Mouse (Mus musculus): Measurements from ENCODE around the gene Cpox.
A peak's percentile ranks its signal among the peaks of the same experiment; 100 is the strongest.
"Not testable (repeated sequence)": the region's sequence is repeated elsewhere in the genome, so short reads cannot be mapped to it uniquely, and the experiment has no call there.

Gene Cpox

DNA sequence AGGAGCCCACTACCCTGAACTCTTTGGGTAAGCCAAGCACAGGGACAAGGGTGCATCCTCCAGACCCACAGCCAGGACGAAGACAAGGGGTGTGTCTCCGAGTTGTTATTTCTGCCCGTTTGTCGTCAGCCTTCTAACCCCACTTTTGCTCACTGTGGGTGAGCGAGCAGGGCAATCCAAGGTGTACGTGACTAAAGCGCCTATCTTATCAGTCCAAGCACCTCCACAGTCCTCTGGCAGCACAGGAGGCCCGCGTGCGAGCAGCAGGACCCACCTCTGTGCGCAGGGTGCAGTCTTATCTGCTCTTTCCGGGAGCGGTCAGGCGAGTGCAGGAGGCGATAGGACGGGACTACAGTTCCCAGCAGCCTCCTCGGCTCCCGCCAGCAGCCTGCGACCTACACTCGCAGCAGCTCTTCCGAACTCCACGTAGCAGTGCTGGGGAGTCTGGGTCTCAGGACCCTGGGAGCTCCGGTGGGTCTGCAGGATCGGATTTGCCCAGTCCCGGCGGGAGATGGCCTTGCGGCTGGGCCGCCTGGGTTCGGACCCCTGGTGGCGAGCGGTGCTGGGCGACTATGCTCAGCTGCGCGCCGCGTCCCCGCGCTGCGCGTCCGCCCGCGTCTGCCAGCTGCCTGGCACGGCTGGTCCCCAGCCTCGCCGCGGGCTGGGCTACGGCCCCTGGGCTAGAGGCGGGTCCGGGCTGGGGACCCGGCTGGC, at the start of gene Cpox:
Gene Cpox, plus strand, starts transcription at position 376 of the 714 bp plus-strand sequence.
- peak; percentile 97 for ATAC-seq (ENCODE audit: insufficient number of reproducible peaks, low FRiP score, low TSS enrichment)

DNA sequence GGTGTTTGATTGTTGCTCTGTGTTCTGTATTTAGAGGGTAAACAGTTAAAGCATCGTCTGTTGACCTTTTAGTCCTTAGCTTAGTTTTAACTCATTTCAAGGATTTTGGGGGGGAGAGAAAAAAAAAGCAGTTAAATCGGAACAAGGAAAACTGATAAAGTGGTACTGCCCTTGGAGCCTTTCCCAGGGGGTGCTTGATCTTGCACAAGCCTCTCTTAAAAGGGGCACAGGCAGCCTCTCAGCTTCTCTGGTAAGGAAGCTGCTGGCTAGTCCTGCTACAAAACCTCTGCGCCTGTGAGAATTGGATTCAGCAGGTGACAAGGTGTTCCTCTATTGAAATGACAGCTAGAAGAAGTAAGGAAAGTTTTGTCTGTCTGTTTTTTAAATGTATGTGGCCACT, 47.7 kb upstream of the Cpox start:
- ATAC-seq (ENCODE audit: insufficient number of reproducible peaks, low FRiP score, low TSS enrichment) = no peak

DNA sequence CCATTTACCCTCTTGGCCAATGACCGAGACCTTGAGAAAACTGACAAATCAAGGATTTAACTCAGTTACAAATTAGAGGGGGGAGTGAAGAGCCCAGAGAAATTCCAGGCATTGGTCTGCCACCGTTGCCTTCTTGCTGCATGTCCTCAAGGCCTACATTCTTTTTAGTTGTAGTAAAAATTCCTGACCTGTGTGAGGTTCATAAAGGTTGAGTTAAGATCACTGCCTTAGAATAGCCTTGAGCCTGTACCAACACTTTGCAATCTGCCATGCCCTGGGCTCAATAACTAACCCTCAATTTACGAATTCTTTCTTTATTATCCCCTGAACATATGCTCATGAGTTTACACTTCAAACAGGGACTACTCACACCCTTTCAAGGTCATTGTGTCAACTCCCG, 47.0 kb upstream of the Cpox start:
- ATAC-seq (ENCODE audit: insufficient number of reproducible peaks, low FRiP score, low TSS enrichment) = no peak

DNA sequence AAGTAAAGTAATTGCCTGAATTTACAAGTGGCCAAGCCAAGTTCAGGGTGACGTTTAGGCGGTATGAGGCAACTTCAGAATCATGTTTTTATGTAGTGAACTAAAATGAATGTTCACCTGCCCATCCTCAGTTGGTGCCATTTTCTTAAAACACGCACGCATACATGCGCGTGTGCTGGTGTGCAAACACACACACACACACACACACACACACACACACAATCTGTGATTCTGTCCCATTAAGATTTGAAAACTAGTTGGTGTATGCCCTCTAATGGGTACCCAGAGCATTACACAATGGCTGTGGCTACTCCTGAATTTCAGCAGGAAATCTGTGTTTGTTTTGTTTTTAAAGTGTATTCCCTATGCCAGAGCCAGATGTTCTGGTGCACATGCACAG, 46.1 kb upstream of the Cpox start:
- ATAC-seq (ENCODE audit: insufficient number of reproducible peaks, low FRiP score, low TSS enrichment) = no peak

DNA sequence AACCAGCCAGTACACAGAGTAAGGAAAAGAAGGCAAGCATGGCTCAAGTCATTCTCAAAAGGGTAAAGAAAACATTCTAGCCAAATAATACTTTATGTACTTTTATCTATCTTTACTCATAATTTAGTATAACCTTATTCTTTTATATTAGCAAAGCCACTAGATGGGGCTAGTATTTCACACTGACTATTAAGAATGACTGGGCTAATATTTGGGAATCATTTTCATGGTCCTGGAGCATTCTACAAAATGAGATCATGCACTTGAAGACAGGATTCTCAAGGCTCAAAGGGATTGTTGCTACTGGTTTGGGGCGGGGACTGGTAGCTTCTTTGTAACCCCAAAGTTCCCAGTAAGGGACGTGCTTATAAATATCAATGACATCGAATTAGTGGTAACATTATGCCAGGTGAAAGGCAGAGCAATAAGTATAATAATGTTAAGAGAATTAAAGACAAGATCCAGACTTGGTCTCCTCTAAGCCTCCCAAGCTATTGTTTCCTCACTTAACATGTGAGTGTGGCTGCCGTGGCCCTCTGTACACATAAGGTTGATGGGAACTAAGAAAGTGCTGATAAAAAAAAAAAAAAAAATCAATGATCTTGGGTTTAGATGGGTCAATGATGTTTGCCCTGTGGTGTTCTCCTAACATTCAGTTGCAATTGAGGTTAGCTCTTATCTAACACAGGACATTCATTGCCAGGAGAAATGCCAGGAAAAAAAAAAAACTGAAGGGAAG, 42.3 kb upstream of the Cpox start:
- ATAC-seq (ENCODE audit: insufficient number of reproducible peaks, low FRiP score, low TSS enrichment) = no peak

DNA sequence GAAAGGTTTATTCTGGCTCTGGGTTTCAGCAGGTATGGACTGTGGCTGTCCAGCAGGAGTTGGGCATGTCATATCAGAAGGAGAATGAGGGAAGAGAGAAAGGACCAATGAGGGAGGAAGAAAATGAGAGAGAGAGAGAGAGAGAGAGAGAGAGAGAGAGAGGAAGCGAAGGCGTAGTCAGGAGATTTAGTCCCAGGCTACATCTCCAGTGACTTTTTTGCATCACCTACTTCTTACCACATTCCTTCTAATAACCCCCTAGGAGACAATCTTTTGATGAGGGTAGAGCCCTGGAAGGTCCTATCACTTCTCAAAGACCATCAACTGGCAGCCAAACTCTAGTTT, 41.8 kb upstream of the Cpox start:
- no peak for ATAC-seq (ENCODE audit: insufficient number of reproducible peaks, low FRiP score, low TSS enrichment)

DNA sequence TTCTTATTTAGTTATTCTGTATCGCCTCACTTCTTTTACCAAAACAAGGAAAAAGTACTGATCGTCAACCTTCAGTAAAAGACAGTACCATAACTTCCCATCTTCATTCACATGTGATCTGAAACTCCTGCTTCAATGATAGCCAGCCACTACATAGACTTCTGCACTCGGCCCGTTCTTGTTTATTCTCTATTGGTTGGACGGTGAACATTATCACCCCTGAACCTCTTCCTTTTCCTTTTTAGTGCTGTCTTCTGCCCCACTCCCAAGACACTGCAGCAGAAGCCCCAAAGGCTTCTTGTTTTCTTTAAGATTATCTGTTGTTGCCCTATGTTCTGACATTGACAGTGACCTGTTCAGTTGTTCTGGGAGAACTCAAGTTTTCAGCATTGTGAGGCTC, 41.1 kb upstream of the Cpox start:
- ATAC-seq (ENCODE audit: insufficient number of reproducible peaks, low FRiP score, low TSS enrichment) = no peak

DNA sequence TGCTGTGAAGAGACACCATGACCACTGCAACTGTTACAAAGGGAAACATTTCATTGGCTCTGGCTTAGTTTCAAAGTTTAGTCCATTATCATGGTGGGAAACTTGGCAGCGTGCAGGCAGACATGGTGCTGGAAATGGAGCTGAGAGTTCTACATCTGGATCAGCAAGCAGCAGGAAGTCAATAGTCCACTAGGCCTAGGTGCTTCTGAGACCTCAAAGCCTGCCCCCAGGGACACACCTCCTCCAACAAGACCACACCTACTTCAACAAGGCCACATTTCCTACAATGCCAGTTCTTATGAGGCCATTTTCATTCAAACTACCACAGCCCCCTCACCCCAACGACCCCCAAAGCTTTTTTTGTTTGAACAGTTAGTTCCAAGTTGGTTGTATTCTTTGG, 40.4 kb upstream of the Cpox start:
- no peak for ATAC-seq (ENCODE audit: insufficient number of reproducible peaks, low FRiP score, low TSS enrichment)

DNA sequence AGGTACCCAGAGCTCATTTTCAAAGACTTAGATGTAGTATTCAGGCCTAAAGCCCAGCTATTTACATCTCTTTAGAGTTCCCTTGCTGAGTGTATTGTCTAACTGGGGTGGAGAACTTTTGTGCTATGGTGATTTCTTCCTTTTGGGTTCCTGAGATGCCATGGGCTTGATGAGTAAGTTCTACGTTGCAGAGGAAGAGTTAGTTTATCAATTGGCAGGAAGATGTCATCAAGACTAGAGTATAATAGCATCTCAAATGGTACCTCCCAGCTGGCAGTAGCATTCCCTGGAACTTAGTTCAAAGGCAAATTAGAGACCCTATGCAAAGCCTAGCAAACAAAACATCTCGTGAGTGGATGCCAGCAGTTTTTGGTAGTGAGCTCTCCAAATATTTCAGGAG, 34.2 kb upstream of the Cpox start:
- ATAC-seq (ENCODE audit: insufficient number of reproducible peaks, low FRiP score, low TSS enrichment) = no peak

DNA sequence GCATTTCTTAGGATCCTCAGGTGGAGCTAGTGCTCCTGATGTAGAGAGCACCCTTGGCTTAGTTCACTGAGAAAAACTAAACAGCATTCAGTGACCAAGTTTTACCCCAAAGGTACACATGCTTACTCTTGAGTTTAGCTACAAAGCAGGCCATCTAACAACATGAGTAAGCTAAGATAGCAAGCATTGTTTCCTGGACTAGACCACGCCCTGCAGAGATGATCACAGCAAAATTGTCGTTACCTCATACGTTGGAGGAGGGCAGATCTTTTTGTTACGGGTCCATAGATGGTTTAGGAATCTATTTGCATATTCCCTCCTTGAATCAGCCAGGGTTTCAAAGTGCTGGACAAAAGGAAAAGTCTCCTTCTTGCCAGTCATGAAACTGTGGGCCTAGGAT, 32.6 kb upstream of the Cpox start:
- no peak for ATAC-seq (ENCODE audit: insufficient number of reproducible peaks, low FRiP score, low TSS enrichment)

DNA sequence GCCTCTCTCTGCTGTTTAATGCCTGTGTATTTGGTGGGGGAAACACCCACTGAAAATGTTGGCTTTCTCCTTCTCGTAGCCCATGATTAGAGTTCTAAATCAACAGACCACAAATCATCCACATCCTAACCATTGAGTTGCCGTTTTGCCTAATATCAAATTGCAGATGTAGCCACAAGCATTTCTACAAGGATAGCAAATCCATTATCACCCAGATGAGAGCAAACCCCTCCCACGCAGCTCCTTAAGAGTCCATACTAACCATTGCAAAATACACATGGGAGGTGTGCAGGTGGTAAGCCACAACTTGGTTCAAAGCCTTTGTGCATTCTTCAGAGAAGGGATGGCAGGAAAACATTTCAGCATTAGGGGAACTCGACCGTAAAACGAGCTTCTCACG, 32.1 kb upstream of the Cpox start:
- no peak for ATAC-seq (ENCODE audit: insufficient number of reproducible peaks, low FRiP score, low TSS enrichment)

DNA sequence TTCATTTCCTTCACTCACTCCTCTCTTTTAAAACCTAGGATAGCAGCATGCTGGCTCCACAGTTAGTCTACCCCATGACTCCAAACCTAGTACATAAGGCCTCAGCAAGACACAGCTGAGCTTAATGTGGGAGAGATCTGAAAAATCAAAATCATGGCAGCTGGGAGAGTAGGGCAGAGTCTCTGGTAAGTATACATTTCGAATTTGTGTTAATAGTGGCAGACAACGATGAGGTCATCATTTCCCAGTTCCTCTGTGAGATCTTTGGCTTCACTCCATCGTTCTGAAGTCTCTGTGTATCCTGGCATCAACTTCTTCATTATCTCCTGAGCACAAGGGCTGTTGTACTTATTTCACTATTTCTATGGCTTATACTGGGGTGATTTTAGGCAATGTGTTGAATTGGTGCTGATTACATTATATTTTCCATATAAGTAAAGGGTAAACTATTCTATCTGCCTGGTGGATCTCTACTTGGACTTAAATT, 31.4 kb upstream of the Cpox start, which contains the start of gene E330017A01Rik:
Gene E330017A01Rik, minus strand, starts transcription at position 51 of the 487 bp plus-strand sequence.
- no peak for ATAC-seq (ENCODE audit: insufficient number of reproducible peaks, low FRiP score, low TSS enrichment)

DNA sequence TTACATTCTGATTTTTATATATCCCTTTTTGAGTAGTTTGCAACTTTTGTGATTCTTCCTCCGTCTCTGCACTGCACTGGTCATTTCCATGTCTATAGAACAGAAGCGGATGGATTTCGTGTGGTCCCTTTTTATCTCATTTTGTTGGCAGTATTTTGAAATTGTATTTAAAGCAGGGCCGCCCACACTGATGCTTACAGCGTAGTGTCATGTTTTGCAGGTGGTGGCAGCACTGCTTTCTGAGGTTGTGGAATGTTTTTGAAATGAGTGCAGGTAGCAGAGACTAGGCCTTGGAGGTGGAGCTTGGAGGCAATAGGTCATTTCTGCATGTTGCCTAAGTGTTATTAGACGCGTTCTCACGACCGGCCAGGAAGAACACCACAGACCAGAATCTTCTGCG, 20.1 kb upstream of the Cpox start:
- no peak for ATAC-seq (ENCODE audit: insufficient number of reproducible peaks, low FRiP score, low TSS enrichment)

DNA sequence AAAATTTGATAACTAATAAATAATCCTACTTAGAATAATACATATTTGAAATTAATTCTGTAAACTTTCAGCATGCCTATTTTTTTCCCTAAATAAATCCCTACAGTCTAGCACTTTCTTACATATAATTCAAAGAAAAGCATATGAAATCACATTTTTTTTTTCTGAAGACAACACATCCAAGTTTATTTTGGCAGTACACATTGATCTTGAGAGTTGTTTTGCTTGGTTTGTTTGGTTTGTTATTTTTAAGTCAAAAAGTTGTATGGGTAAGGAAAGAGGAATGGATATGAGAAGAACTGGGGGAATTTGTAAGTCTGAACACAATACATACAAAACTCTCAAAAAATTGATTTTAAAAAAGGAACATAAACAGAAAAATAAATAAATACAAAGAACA, 14.3 kb upstream of the Cpox start:
- ATAC-seq (ENCODE audit: insufficient number of reproducible peaks, low FRiP score, low TSS enrichment) = no peak

DNA sequence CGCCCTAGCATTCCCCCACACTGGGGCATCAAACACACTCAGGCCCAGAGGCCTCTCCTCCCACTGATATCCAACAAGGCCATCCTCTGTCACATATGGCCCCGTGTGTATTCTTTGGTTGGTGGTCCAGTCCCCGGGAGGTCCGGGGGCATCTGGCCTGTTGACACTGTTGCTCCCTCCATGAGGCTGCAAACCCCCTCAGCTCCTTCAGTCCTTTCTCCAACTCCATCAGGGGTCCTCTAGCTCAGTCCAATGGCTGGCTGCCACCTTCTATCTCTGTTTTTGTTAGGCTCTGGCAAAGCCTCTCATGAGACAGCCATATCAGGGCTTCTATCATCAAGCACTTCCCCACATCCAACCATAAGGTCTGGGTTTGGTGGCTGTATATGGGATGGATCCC, 13.6 kb upstream of the Cpox start:
- no peak for ATAC-seq (ENCODE audit: insufficient number of reproducible peaks, low FRiP score, low TSS enrichment)

DNA sequence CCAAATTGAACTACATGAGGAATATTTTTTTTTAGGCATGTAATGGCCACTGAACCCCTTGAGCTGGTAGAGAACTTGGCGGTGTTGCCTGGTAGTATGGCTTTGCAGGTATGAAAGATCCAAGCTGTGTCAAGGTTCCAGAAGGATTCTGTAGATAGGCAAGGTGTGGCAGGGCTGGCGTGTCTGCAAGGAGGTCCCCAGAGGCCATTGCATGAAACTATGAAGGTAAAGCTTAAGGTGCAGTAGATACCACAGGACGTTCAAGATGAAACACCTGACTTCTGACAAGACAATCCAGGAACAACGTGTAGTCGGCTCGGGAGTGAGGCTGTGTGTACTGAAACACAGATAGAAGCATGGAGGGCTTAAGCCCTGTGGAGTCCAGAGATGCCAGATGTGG, 11.4 kb upstream of the Cpox start:
- ATAC-seq (ENCODE audit: insufficient number of reproducible peaks, low FRiP score, low TSS enrichment) = no peak

DNA sequence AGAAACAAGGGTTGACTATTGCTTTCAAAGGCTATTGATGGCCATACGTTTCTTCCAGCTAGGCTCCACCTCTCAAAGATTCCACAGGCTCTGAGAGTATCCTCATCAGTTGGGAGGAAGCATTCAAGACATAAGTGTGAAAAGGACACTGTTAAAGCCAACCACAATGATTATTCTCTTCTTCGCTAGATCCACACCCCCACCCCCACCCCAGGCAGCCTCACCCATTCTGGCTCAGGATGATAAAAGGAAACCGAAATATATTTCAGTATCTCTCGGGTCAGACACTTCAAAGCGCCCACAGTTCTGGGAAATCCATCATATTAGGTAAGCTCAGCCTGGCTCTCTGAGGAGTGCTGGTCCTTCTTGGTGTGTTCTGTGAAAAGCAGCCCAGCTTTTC, 8.3 kb upstream of the Cpox start:
- no peak for ATAC-seq (ENCODE audit: insufficient number of reproducible peaks, low FRiP score, low TSS enrichment)

DNA sequence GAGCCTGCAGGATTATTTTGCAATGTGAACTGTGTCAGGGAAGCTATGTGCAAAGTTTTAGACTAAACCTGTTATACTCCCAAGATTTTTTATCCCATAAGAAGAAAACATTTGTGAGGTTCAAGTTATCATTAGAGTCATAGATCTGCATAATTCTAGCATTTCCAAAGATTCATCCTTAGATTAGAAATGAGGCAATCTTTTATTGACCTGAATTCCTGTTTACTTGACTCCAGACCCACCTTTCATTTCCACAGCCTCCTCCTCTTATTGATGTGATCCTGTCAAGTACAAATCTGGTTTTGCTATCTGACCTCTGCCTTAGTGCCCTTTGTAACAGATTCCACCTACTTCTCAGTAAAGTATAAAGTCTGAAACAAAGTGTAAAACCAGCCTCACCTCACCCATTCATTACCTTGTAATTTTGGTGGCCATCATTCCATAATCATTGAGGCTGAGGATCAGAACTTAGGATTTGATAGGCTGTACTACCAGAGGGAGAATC, 7.8 kb upstream of the Cpox start:
- no peak for ATAC-seq (ENCODE audit: insufficient number of reproducible peaks, low FRiP score, low TSS enrichment)

DNA sequence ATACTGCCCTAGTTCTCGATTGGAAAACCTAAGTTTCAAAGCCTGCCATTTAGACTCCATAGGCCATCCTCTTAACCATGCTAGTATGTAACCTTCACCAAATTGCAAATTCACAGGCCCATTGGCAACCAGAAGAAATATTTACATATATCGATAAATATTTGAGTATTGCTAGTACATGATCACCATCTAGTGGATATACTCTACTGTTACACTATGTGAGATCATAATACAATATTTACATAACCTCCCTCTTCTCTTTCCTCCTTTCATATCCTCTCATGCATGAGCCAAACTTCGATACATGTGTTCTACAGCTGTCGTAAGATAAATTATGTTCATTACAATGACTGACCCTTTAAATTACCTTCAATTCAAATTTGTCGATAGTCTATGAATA, 7.1 kb upstream of the Cpox start:
- no peak for ATAC-seq (ENCODE audit: insufficient number of reproducible peaks, low FRiP score, low TSS enrichment)

DNA sequence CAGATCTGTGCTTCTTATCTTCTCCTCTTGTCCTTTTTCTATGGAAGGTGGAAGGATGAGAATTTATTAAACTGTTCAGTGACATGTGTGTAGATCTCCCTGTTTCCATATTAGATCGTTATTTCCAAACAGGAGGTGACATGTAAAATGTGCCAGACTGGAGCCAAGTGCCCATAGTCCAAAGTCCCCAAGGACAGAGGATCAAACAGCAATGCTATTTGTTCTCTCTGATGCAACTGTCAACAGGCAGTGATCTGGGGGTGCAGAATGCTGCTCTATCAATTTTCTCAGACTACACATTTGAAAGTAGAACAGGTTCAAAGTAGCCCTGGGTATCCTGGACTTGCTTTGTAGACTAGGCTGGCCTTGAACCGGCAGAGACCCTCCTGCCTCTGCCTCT, 6.3 kb upstream of the Cpox start:
- ATAC-seq (ENCODE audit: insufficient number of reproducible peaks, low FRiP score, low TSS enrichment) = no peak

DNA sequence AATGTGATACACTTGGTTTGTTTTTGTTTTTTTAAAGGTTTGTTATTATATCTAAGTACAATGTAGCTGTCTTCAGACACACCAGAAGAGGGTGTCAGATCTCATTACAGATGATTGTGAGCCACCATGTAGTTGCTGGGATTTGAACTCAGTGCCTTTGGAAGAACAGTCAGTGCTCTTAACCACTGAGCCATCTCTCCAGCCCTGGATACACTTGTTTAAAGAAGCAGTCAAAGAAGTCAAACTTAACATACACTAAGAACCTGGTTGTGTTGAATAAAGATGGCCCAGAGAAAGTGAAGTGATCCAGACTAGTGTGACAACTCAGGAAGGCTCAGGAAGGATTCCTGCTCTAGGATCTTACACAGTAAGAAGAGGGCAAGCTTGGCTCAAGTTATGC, 5.0 kb upstream of the Cpox start:
- ATAC-seq (ENCODE audit: insufficient number of reproducible peaks, low FRiP score, low TSS enrichment) = not testable (repeated sequence)

DNA sequence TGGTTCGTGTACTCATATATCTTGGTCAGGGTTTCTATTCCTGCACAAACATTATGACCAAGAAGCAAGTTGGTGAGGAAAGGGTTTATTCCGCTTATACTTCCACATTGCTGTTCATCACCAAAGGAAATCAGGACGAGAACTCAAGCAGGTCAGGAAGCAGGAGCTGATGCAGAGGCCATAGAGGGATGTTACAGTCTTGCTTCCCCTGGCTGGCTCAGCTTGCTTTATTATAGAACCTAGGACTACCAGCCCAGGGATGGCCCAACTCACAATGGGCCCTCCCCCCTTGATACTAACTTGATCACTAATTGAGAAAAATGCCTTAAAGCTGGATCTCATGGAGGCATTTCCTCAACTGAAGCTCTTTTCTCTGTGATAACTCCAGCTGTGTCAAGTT, 3.4 kb upstream of the Cpox start:
- ATAC-seq (ENCODE audit: insufficient number of reproducible peaks, low FRiP score, low TSS enrichment) = not testable (repeated sequence)
